Mouse (Mus musculus) MEL (cell line): ENCODE data around the gene B4galt1. TPM values are rescaled to one million over a fixed set of nuclear protein-coding genes. Genes with fewer than 3 reads are reported as not detected.

Source experiments
- DNase-seq: peaks from one replicate; pipeline ENCODE4 v3.0.0; 2011; ENCODE audit warnings: low read depth, low spot score
- H3K27ac ChIP-seq: 2 replicates; pipeline ENCODE4 v1.5.1; 2012; ENCODE audit warnings: low read depth, mild to moderate bottlenecking, control low read depth, low read length, moderate library complexity; ENCODE audit not compliant: control insufficient read depth
- H3K27me3 ChIP-seq, 2 experiments: fragments of 150-350 bp in 1 of 2; sonication (generic) in 1 of 2; 2 replicates each; pipeline ENCODE4 v1.6.1; 2012; ENCODE audit warnings: low read length in 2 of 2, mild to moderate bottlenecking in 2 of 2, improper control_type of control experiment in 1 of 2, moderate library complexity in 1 of 2; ENCODE audit not compliant: insufficient read depth in 2 of 2, control insufficient read depth in 1 of 2
- H3K36me3 ChIP-seq, 2 experiments: 2 replicates each; pipeline ENCODE4 v1.6.1; 2012 to 2014; ENCODE audit warnings: low read length in 2 of 2, improper control_type of control experiment in 1 of 2, inconsistent platforms in 1 of 2, mild to moderate bottlenecking in 1 of 2; ENCODE audit not compliant: insufficient read depth in 2 of 2, control insufficient read depth in 1 of 2
- H3K4me1 ChIP-seq, 2 experiments: fragments of 150-350 bp in 1 of 2; sonication (generic) in 1 of 2; 2 replicates each; pipeline ENCODE4 v1.6.1; 2012; ENCODE audit warnings: low read length in 2 of 2, improper control_type of control experiment in 1 of 2, mild to moderate bottlenecking in 1 of 2; ENCODE audit not compliant: insufficient read depth in 2 of 2, control insufficient read depth in 1 of 2
- H3K4me3 ChIP-seq, 2 experiments: fragments of 150-350 bp in 1 of 2; sonication (generic) in 1 of 2; 2 replicates each; pipeline ENCODE4 v1.5.1; 2012; ENCODE audit warnings: low read depth in 2 of 2, low read length in 2 of 2, mild to moderate bottlenecking in 2 of 2, moderate library complexity in 2 of 2, control low read depth in 1 of 2, improper control_type of control experiment in 1 of 2; ENCODE audit not compliant: control insufficient read depth in 1 of 2, insufficient read depth in 1 of 2
- H3K79me2 ChIP-seq: 2 replicates; pipeline ENCODE4 v1.6.1; 2012; ENCODE audit warnings: mild to moderate bottlenecking, low read length, moderate library complexity; ENCODE audit not compliant: control insufficient read depth, poor library complexity, insufficient read depth
- H3K9ac ChIP-seq: 2 replicates; pipeline ENCODE4 v1.6.1; 2012; ENCODE audit warnings: low read depth, mild to moderate bottlenecking, control low read depth, low read length, moderate library complexity; ENCODE audit not compliant: control insufficient read depth, poor library complexity, severe bottlenecking
- H3K9me3 ChIP-seq: fragments of 150-350 bp; sonication (generic); replicated peaks from 2 replicates; pipeline ENCODE4 v1.6.1; 2012; ENCODE audit warnings: mild to moderate bottlenecking, low read length, improper control_type of control experiment, moderate library complexity; ENCODE audit not compliant: insufficient read depth
- BHLHE40 ChIP-seq: IDR thresholded peaks from 2 replicates; pipeline ENCODE4 v1.6.1; 2012; ENCODE audit warnings: low read depth, mild to moderate bottlenecking, inconsistent platforms, low read length, improper control_type of control experiment, borderline replicate concordance
- CTCF ChIP-seq, 3 experiments: IDR thresholded peaks in 2 of 3; conservative IDR thresholded peaks in 1 of 3; 2 replicates each; pipeline ENCODE4 v1.5.1; 2011 to 2012; ENCODE audit warnings: low read length in 3 of 3, low read depth in 2 of 3, mild to moderate bottlenecking in 2 of 3, improper control_type of control experiment in 1 of 3, inconsistent platforms in 1 of 3, mixed read lengths in 1 of 3, moderate library complexity in 1 of 3; ENCODE audit not compliant: control insufficient read depth in 1 of 3, insufficient read depth in 1 of 3, poor library complexity in 1 of 3, severe bottlenecking in 1 of 3
- EP300 ChIP-seq, 2 experiments: IDR thresholded peaks; 2 replicates each; pipeline ENCODE4 v1.6.1; 2011; ENCODE audit warnings: improper control_type of control experiment in 2 of 2, low read length in 2 of 2, low read depth in 1 of 2, mild to moderate bottlenecking in 1 of 2
- GABPA ChIP-seq: IDR thresholded peaks from 2 replicates; pipeline ENCODE4 v1.6.1; 2012; ENCODE audit warnings: low read depth, mild to moderate bottlenecking, inconsistent platforms, low read length, improper control_type of control experiment, moderate library complexity
- GATA1 ChIP-seq: IDR thresholded peaks from 2 replicates; pipeline ENCODE4 v1.6.1; 2011; ENCODE audit warnings: low read depth, low read length, improper control_type of control experiment
- HCFC1 ChIP-seq: IDR thresholded peaks from 2 replicates; pipeline ENCODE4 v1.6.1; 2012; ENCODE audit warnings: low read depth, mild to moderate bottlenecking, inconsistent platforms, low read length, improper control_type of control experiment, moderate library complexity
- JUND ChIP-seq: IDR thresholded peaks from 2 replicates; pipeline ENCODE4 v1.6.1; 2011; ENCODE audit warnings: low read depth, mild to moderate bottlenecking, improper control_type of control experiment, low read length
- MAFK ChIP-seq: IDR thresholded peaks from 2 replicates; pipeline ENCODE4 v1.6.1; 2011; ENCODE audit warnings: low read depth, mild to moderate bottlenecking, low read length, improper control_type of control experiment, borderline replicate concordance
- MAX ChIP-seq: IDR thresholded peaks from 2 replicates; pipeline ENCODE4 v1.6.1; 2011; ENCODE audit warnings: low read length, improper control_type of control experiment
- MEF2A ChIP-seq: IDR thresholded peaks from 2 replicates; pipeline ENCODE4 v1.6.1; 2014; ENCODE audit warnings: low read depth, mild to moderate bottlenecking, inconsistent platforms, low read length, improper control_type of control experiment; ENCODE audit not compliant: poor library complexity, insufficient replicate concordance, severe bottlenecking; ENCODE audit errors: extremely low read depth
- NELFE ChIP-seq: IDR thresholded peaks from 2 replicates; pipeline ENCODE4 v1.6.1; 2011; ENCODE audit warnings: low read depth, low read length, improper control_type of control experiment
- NRF1 ChIP-seq: IDR thresholded peaks from 2 replicates; pipeline ENCODE4 v1.6.1; 2014; ENCODE audit warnings: low read depth, mild to moderate bottlenecking, inconsistent platforms, low read length, improper control_type of control experiment, moderate library complexity; ENCODE audit not compliant: poor library complexity, insufficient read depth, severe bottlenecking
- POLR2A ChIP-seq, 2 experiments: IDR thresholded peaks; 2 replicates each; pipeline ENCODE4 v1.6.1; 2011 to 2012; ENCODE audit warnings: low read length in 2 of 2, mild to moderate bottlenecking in 2 of 2, control low read depth in 1 of 2, improper control_type of control experiment in 1 of 2, low read depth in 1 of 2, moderate library complexity in 1 of 2; ENCODE audit not compliant: control insufficient read depth in 1 of 2, insufficient read depth in 1 of 2, poor library complexity in 1 of 2
- POLR2AphosphoS5 ChIP-seq: IDR thresholded peaks from 2 replicates; pipeline ENCODE4 v1.6.1; 2012; ENCODE audit warnings: low read depth, borderline replicate concordance, mild to moderate bottlenecking, inconsistent platforms, low read length, moderate library complexity, mixed read lengths
- RAD21 ChIP-seq: IDR thresholded peaks from 2 replicates; pipeline ENCODE4 v1.6.1; 2011; ENCODE audit warnings: mild to moderate bottlenecking, low read depth, low read length, improper control_type of control experiment
- SMC3 ChIP-seq: IDR thresholded peaks from 2 replicates; pipeline ENCODE4 v1.6.1; 2011; ENCODE audit warnings: low read depth, low read length, improper control_type of control experiment
- TAL1 ChIP-seq: IDR thresholded peaks from 2 replicates; pipeline ENCODE4 v1.6.1; 2012; ENCODE audit warnings: mild to moderate bottlenecking, inconsistent platforms, low read length, moderate library complexity, mixed read lengths
- TCF12 ChIP-seq: IDR thresholded peaks from 2 replicates; pipeline ENCODE4 v1.6.1; 2014; ENCODE audit warnings: low read depth, mild to moderate bottlenecking, inconsistent platforms, low read length, improper control_type of control experiment, moderate library complexity
- UBTF ChIP-seq: IDR thresholded peaks from 2 replicates; pipeline ENCODE4 v1.6.1; 2012; ENCODE audit warnings: low read depth, mild to moderate bottlenecking, inconsistent platforms, low read length, improper control_type of control experiment, moderate library complexity, borderline replicate concordance; ENCODE audit not compliant: insufficient read depth
- USF1 ChIP-seq: IDR thresholded peaks from 2 replicates; pipeline ENCODE4 v1.6.1; 2014; ENCODE audit warnings: low read depth, mild to moderate bottlenecking, inconsistent platforms, low read length, improper control_type of control experiment, moderate library complexity
- ZKSCAN1 ChIP-seq: IDR thresholded peaks from 2 replicates; pipeline ENCODE4 v1.6.1; 2012; ENCODE audit warnings: low read depth, mild to moderate bottlenecking, inconsistent platforms, low read length, improper control_type of control experiment, moderate library complexity
- polyA plus RNA-seq, 2 experiments: library from polyadenylated mRNA; stranded (reverse) in 1 of 2; unstranded in 1 of 2; fragments of >175 nt in 1 of 2; fragments of >200 nt in 1 of 2; gene quantifications; 2 replicates each; pipeline versions ENCODE4 v1.2.1 to v1.2.4; 2012; ENCODE audit warnings: low replicate concordance in 2 of 2, low read depth in 1 of 2; ENCODE audit not compliant: insufficient read length in 2 of 2, insufficient read depth in 1 of 2, missing spikeins in 1 of 2
- total RNA-seq: library from RNA; depleted of rRNA; stranded (reverse); fragments of 300-350 nt; gene quantifications from 2 replicates; pipeline ENCODE4 v1.2.3, GENCODE M21; 2012

Gene B4galt1
- total and polyA plus RNA-seq, 3 experiments: 10.8 to 22.5 TPM; not detected in 1

DNA sequence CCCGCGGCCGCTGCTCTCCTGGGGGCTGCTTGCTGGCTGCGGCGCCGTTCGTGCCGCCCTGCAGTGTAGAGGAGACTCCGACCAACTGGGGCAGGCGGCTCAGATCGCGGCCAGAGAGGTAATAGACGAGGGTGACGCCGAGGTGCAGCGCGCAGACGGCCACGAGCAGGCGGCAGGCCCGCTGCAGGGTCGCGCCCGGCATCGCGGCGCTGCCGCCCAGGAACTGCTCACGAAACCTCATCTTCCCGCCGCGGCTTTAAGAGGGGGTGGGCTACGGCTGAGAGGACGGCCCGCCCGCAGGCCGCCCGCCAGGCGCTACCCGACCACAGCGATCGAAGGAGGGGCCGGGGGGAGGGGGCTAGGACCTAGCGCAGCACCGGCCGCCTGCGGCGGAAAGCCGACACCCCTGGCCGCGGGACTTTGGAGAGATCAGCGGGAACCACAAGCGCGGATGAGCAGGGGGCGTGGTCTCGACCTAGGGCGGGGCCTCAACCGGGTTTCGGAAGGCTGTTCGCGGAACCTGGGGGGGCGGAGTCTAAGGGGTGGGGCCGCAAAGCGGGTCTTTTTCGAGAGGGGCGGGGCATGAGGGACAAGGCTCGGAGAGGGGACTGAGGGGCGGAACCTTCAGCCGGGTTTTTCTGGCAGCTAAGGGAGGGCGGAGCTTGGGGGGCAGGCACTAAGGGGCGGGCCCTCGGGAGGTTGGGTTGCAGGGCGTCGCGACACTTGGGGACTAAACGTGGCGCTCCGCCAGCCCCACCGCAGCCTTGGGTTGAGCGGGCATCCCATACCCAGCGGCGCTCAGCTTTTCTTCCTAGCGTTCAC, at the start of gene B4galt1 (continued):
- TF ChIP-seq JUND (no peak), POLR2A (IDR thresholded peaks at IDR 0.05; ENCODE audit: control insufficient read depth in 1 of 2, insufficient read depth in 1 of 2, low read depth in 1 of 2, low read length in 2 of 2, poor library complexity in 1 of 2) (peak; percentile 70 to 77), MAFK (no peak; the same call in 1 of the 2 replicates), GABPA (no peak), GATA1 (no peak), EP300 (IDR thresholded peaks at IDR 0.05; ENCODE audit: low read depth in 1 of 2, low read length in 2 of 2) (peak in 1 of 2 experiments; percentile 33; a peak in 1 of 4 replicates)

DNA sequence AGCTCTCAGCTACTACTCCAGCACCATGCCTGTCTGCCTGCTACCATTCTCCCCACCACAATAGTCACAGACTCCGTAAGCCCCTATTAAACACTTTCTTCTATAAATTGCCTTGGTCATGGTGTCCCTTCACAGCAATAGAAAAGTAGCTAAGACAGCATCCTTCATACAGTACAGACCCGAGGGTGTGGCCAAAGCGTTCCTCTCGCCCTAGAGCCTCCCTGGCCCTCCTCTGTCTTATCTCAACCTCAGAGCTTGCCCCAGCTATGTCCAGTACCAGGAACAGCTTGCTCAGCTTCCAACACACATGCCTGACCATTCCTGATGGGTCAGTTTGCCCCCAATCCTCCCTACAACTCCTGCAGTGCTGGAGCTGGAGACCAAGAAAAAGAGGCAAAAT, 46.8 kb upstream of the B4galt1 start:
- no peaks in the 10 kb centered on the region; a peak in 1 of 4 replicates for H3K4me1 ChIP-seq
- H3K4me3 ChIP-seq: no peak overlapping the region
- DNase-seq: no peak
- no peak overlapping the region for H3K9ac ChIP-seq
- no peaks in the 10 kb centered on the region for H3K27me3 ChIP-seq
- no peak overlapping the region for H3K27ac ChIP-seq
- TF ChIP-seq HCFC1: no peak
- no peak for TF ChIP-seq ZKSCAN1
- no peak for TF ChIP-seq NELFE
- no peak for TF ChIP-seq MEF2A
- TF ChIP-seq POLR2A (IDR thresholded peaks at IDR 0.05; ENCODE audit: control insufficient read depth in 1 of 2, insufficient read depth in 1 of 2, low read depth in 1 of 2, low read length in 2 of 2, poor library complexity in 1 of 2): no peak
- no peak for TF ChIP-seq TAL1
- TF ChIP-seq BHLHE40: no peak
- TF ChIP-seq NRF1: no peak
- TF ChIP-seq MAX: no peak
- no peak for TF ChIP-seq GABPA
- TF ChIP-seq CTCF (IDR thresholded peaks at IDR 0.05 in 2 of 3, conservative IDR thresholded peaks at IDR 0.05 in 1 of 3; ENCODE audit: control insufficient read depth in 1 of 3, insufficient read depth in 1 of 3, low read depth in 2 of 3, low read length in 3 of 3, poor library complexity in 1 of 3, severe bottlenecking in 1 of 3): no peak
- no peak for TF ChIP-seq POLR2AphosphoS5
- TF ChIP-seq USF1: no peak
- TF ChIP-seq TCF12: no peak
- TF ChIP-seq RAD21: no peak
- no peak for TF ChIP-seq SMC3
- TF ChIP-seq UBTF: no peak
- TF ChIP-seq EP300 (IDR thresholded peaks at IDR 0.05; ENCODE audit: low read depth in 1 of 2, low read length in 2 of 2): no peak
- H3K36me3 ChIP-seq: no peaks in the 10 kb centered on the region
- H3K9me3 ChIP-seq: no peaks in the 10 kb centered on the region
- H3K79me2 ChIP-seq: no peaks in the 10 kb centered on the region
